Mouse (Mus musculus) hindbrain, embryonic 10.5 days (tissue): ENCODE measurements at regions not wholly inside any gene's neighbourhood (a gene's known extent, or its start where the extent isn't known, plus 50 kb on each side); places are given as distances from the start of the nearest gene placed in this dataset.

Experiments used
- DNase-seq: peaks from one replicate; pipeline ENCODE4 v3.0.0-alpha.2; 2017; ENCODE audit warnings: low spot score
- H3K27ac ChIP-seq: fragments of 300-500 bp; sonication (generic); 2 replicates; pipeline ENCODE4 v1.5.1; 2016; ENCODE audit warnings: mild to moderate bottlenecking, moderate library complexity
- H3K27me3 ChIP-seq: fragments of 300-500 bp; sonication (generic); 2 replicates; pipeline ENCODE4 v1.6.1; 2016; ENCODE audit warnings: mild to moderate bottlenecking; ENCODE audit not compliant: poor library complexity, insufficient read depth, severe bottlenecking
- H3K36me3 ChIP-seq: fragments of 300-500 bp; sonication (generic); 2 replicates; pipeline ENCODE4 v1.6.1; 2016; ENCODE audit warnings: mild to moderate bottlenecking, moderate library complexity
- H3K4me1 ChIP-seq: fragments of 300-500 bp; sonication (generic); replicated peaks from 2 replicates; pipeline ENCODE4 v1.6.1; 2016; ENCODE audit warnings: mild to moderate bottlenecking
- H3K4me3 ChIP-seq: fragments of 300-500 bp; sonication (generic); 2 replicates; pipeline ENCODE4 v1.5.1; 2016; ENCODE audit warnings: mild to moderate bottlenecking, moderate library complexity
- H3K9me3 ChIP-seq: fragments of 300-500 bp; sonication (generic); 2 replicates; pipeline ENCODE4 v1.6.1; 2016; ENCODE audit warnings: mild to moderate bottlenecking, moderate library complexity
- WGBS: fragments of 180-500 bp; shearing (Covaris S2); methylation state at CpG from one replicate; pipeline ENCODE4 v1.1.7; 2016; 5-methylcytosine and 5-hydroxymethylcytosine counted together

DNA sequence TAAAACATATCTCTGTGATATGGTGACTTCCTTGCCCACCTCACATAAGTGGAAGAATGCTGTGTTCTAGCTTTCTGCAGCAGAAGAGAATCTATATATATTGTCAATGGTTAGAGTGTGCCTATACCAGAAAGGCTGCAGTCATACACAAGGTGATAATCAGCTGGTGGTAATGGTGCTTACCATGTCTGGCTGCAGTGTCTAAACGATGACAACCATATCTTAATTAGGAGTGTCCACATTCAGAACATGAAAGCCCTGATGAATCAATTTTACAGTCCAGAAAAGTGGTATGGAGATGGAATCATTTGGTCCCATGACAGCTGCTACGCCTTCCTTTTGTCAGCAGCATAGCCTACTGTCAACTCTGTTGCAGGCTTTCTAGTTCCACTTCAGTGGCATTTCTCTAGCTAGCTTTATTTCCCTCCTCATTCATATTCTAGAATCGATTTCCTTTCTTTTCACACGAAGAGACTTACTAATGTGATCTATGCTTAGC lies 484.2 kb downstream of the Gm21750 start:
- 67% methylated on average over 4 of the region's 4 CpGs for WGBS
- no peaks in the 10 kb centered on the region for H3K27me3 ChIP-seq
- DNase-seq, result no peak
- no peak overlapping the region for H3K4me3 ChIP-seq
- H3K9me3 ChIP-seq, result no peaks in the 10 kb centered on the region
- no peaks in the 10 kb centered on the region for H3K36me3 ChIP-seq
- no peak overlapping the region for H3K27ac ChIP-seq
- no peaks in the 10 kb centered on the region for H3K4me1 ChIP-seq

DNA sequence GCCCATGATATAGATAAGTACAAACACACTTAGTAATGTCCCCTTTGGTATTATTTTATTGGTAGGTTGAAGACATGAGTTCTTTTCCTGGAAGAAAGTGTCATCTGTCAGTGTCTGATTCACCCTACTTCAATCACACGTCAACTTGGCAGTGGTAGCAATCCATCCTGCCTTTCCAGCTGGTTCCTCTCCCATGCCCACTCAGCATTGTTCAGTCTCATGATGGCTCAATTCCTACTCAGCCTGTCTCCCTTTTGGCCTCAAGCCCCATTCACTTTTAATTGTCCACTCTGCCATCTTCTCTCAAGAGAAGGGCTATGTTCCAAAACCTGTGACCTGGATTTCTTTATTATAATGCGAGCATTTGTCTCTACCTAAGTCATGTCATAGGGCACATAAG lies 474.4 kb upstream of the Htr2a start:
- Histone ChIP-seq H3K27ac (no peak overlapping the region), H3K4me1 (no peaks in the 10 kb centered on the region), H3K36me3 (no peaks in the 10 kb centered on the region), H3K9me3 (0 out of 2 replicates have a peak, but pooled peaks cover 3% of the 10 kb centered on the region), H3K27me3 (no peaks in the 10 kb centered on the region), H3K4me3 (no peak overlapping the region)
- 84% methylated on average over 2 of the region's 2 CpGs for WGBS
- no peak for DNase-seq

DNA sequence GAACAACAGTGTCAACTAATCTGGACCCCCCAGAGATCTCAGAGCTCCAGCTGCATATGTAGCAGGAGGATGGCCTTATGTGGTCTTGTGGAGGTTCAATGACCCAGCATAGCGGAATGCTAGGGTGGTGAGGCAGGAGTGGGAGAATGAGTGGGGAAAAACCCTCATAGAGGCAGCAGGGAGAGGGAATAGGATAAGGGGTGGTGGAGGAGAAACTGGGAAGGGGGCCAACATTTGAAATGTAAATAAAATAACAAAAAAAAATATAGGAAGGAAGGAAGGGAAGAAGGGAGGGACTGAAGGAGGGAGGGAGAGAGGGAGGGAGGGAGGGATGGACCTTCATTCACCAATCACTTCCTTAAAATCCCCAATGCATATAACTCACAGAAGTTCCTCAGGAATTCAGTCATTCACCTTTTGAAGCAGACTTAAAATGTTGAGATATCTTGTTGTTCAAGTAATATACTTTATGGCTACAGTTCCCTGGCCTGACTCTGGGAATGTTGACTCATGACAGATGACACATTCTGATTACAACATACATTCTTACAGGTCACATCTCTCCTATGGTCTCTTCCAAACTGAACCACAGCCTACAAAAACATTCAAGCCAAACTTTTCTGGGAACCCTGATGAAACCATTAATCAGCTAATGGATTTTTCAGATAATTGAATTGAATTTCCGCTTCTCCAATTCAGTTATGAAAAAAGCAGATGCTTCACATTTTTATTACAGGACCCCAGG lies 471.3 kb upstream of the Htr2a start:
- no peaks in the 10 kb centered on the region for H3K4me1 ChIP-seq
- 85% methylated on average over 2 of the region's 2 CpGs for WGBS
- H3K9me3 ChIP-seq, result no peaks in the 10 kb centered on the region
- no peaks in the 10 kb centered on the region for H3K27me3 ChIP-seq
- no peak for DNase-seq
- no peak overlapping the region for H3K4me3 ChIP-seq
- no peak overlapping the region for H3K27ac ChIP-seq
- H3K36me3 ChIP-seq, result no peaks in the 10 kb centered on the region

DNA sequence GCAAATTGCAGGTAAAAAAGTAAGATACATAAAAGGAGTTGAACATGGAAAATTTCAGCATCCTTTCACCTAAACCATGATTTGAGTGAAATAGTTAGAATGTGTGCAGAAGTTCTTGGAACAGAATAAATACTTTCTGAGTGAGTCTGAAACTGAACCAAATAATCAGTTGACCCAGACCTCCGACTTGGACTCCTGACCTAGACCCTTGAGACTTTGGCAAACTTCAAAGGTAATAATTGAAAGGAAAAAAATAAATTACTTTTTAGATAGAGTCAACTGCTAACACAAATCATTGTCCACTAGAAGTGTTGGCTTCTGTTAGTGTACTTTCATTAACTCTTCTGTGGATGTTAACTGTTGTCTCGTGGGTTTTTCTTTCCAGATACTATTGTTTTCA lies 460.6 kb upstream of the Htr2a start:
- no peak overlapping the region for H3K4me3 ChIP-seq
- WGBS, result 79% methylated on average over 2 of the region's 2 CpGs
- H3K27ac ChIP-seq, result no peak overlapping the region
- no peaks in the 10 kb centered on the region for H3K9me3 ChIP-seq
- H3K36me3 ChIP-seq, result no peaks in the 10 kb centered on the region
- no peaks in the 10 kb centered on the region for H3K4me1 ChIP-seq
- DNase-seq, result no peak
- H3K27me3 ChIP-seq, result no peaks in the 10 kb centered on the region

DNA sequence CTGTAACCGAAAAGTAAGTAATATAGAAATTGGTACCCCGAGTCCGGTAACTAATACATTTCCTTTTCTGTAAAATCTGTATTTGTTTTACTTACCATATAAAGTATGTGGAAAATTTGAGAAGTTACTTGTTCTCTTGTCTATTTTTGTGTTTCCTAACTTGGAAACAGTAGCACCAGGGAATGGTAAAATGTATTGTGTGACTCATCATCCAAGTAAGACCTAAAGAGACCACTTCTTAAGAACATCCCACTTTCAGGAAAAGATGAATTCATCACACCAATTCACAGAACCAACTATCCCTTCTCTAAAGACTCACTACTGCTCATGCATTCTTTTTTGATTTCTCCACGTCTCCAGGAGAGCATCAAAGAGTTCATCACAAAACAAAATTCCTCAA lies 457.6 kb upstream of the Htr2a start:
- WGBS, result 90% methylated on average over 4 of the region's 4 CpGs
- Histone ChIP-seq H3K27me3 (no peaks in the 10 kb centered on the region), H3K4me3 (no peak overlapping the region), H3K36me3 (no peaks in the 10 kb centered on the region), H3K4me1 (no peaks in the 10 kb centered on the region), H3K27ac (no peak overlapping the region), H3K9me3 (no peaks in the 10 kb centered on the region)
- no peak for DNase-seq

DNA sequence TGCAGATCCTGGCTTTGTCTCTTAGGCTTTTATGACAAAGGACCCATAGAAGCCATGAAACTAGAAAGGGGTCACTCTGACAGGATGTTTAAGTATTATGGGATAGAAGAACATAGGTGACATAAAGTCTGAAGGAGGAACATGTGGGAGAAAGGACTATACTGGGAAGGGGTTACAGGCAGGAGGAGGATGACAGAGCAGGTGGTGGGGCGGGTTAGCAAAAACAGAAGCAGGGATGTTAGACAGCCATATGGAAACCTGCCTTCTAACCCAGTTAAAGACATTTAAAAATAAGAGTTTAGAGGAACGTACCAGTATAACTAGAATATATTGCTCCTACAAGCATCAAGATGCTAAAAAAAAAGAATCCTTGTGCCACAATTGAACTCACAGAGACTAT lies 438.9 kb upstream of the Htr2a start:
- Histone ChIP-seq H3K36me3 (no peaks in the 10 kb centered on the region), H3K9me3 (no peaks in the 10 kb centered on the region), H3K4me1 (no peaks in the 10 kb centered on the region), H3K27ac (no peak overlapping the region), H3K4me3 (no peak overlapping the region), H3K27me3 (no peaks in the 10 kb centered on the region)
- 88% methylated on average over 2 of the region's 2 CpGs for WGBS
- DNase-seq, result no peak

DNA sequence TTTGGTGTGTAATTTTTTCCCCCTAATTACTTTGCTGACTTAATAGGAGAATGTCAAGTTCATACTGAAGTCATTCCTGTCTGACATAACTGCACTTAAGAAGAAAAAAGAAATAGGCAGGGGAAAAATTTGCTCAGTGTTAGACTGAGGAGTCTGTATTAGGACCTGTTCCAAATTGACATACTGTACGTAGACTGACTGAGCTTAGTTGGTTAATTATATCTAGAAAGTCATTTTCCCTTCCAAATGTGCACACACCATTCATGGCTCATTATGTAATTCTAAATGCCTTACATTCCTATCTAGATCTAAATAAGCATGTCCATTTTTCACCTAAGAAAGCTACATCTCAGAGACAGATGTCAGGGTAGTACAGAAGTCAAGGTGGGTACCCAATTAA lies 435.6 kb upstream of the Htr2a start:
- no peak overlapping the region for H3K4me3 ChIP-seq

DNA sequence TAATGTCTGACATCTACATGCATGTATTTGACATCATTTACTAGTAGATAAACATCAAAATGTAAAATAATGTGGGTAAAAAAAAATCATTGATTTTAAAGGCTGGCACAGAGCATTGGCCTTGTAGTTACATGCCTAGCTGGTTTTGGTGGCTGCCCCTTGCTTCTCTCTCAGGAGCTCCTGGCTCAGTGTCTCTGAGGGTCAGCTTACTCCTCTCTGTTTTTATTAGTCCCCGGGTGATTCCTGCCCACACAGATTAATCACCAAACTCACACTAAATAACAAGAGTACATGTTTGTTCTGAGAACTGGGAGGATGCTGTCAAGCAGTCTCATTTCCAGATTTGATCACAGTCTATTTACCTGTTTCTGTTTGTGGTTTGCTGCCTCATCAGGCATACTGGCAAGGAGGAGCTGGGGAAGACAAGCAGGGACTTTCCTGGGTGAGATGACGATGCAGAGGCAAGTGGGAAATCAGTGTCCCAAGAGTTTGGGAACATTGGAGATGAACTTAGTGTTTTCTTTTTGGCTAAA lies 422.7 kb upstream of the Htr2a start:
- H3K9me3 ChIP-seq, result no peaks in the 10 kb centered on the region
- H3K4me3 ChIP-seq, result no peak overlapping the region
- H3K27me3 ChIP-seq, result no peaks in the 10 kb centered on the region
- no peak overlapping the region for H3K27ac ChIP-seq
- H3K4me1 ChIP-seq, result no peaks in the 10 kb centered on the region
- H3K36me3 ChIP-seq, result no peaks in the 10 kb centered on the region
- WGBS, result 84% methylated on average over 2 of the region's 2 CpGs
- DNase-seq, result no peak

More for the DNA sequence above, 435.6 kb upstream of the Htr2a start:
- no peaks in the 10 kb centered on the region for H3K36me3 ChIP-seq
- H3K27ac ChIP-seq, result no peak overlapping the region
- H3K27me3 ChIP-seq, result no peaks in the 10 kb centered on the region
- 94% methylated on average over 1 of the region's 1 CpGs for WGBS
- no peaks in the 10 kb centered on the region for H3K4me1 ChIP-seq
- H3K9me3 ChIP-seq, result no peaks in the 10 kb centered on the region
- no peak for DNase-seq

DNA sequence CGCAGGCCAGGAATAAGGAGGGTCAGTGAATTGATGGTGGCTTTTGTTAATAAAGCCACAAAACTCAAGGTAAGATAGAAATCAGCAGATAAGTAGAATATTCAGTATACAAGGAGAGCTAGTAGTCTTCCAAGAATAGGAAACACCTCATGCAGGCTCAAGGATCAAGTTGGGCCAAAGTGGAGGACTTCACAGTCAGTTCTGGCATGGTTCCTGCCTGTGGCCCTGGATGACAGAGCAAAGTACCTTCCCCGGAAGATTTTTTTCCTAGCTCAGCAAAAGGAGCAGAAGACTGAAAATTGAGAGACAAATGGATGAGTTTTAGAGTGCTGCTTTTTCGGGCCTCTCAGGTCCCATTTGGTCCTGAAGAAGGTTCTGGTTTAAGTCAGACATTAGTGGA lies 420.9 kb upstream of the Htr2a start:
- WGBS, result 89% methylated on average over 3 of the region's 3 CpGs
- H3K4me1 ChIP-seq, result no peaks in the 10 kb centered on the region
- DNase-seq, result no peak
- no peaks in the 10 kb centered on the region for H3K27me3 ChIP-seq
- H3K36me3 ChIP-seq, result no peaks in the 10 kb centered on the region
- no peak overlapping the region for H3K27ac ChIP-seq
- H3K9me3 ChIP-seq, result no peaks in the 10 kb centered on the region
- H3K4me3 ChIP-seq, result no peak overlapping the region

DNA sequence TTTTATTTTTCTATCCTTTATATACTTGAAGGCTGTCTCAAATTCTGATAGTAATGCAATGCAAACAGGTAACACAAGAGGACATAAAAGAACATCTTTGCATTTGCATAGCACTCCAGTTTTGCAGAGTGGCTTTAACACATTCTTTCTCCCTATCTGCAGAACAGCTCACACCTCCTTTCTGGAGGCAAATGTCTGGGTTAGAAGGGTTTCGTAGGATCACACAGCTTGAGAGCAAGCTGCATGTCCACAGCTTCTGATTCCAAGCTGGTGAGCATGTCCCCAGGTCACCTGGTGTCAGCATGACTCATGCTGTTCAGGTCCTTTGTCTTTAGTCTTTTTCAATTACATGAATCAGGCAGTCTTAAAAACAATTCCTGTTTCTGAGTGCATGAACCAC lies 418.5 kb upstream of the Htr2a start:
- 66% methylated on average over 1 of the region's 1 CpGs for WGBS
- Histone ChIP-seq H3K27me3 (no peaks in the 10 kb centered on the region), H3K9me3 (no peaks in the 10 kb centered on the region), H3K4me3 (no peak overlapping the region), H3K36me3 (no peaks in the 10 kb centered on the region), H3K27ac (no peak overlapping the region), H3K4me1 (no peaks in the 10 kb centered on the region)
- DNase-seq, result no peak

DNA sequence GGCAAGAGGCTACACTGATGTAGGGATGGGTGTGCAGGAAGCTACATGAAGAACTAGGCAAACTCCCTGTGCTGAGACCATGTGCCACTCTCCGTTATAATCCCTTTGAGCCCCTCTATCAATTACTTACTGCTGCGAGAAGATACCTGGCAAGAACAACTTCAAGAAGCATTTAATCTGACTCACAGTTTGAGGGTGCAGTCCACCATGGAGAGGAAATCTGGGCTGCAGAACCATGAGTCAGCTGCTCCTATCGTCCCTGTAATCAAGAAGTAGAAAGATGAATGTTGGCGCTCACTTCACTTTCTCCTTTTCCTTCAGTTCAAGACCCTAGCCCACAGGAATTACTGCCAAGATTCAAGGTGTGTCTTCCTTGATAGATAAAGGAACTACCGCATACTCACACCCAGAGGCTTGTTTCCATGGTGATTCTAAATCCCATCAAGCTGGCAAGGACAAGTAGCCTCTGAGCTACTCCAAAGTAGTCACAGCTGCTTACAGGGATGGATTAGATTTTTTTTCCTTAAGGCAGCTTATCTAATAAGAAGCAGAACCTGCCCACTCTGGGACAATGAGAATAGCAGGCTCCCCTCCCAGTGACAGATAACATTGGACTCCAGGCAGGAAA lies 411.0 kb upstream of the Htr2a start:
- DNase-seq, result no peak
- no peaks in the 10 kb centered on the region for H3K36me3 ChIP-seq
- no peak overlapping the region for H3K27ac ChIP-seq
- H3K27me3 ChIP-seq, result no peaks in the 10 kb centered on the region
- no peak overlapping the region for H3K4me3 ChIP-seq
- 83% methylated on average over 5 of the region's 5 CpGs for WGBS
- no peaks in the 10 kb centered on the region for H3K9me3 ChIP-seq
- H3K4me1 ChIP-seq, result no peaks in the 10 kb centered on the region

DNA sequence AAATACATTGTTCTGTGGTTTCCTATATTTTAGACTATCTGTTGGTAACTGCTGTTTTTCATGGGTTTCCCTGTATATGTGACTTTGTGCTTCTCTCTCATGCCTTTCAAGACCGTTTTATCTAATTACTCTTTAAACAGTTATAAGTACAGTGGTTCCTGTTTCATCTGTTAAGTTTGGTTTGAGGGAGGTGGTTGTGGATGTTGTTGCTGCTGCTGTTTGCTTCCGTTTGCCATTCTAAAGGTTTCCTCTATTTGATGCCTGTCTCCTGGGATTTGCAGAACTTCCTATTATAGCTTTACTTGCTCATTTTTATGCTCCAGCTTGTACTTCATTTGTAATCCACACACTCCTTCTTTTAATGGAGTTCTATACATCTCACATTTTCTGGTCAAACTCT lies 400.4 kb upstream of the Htr2a start:
- DNase-seq, result no peak
- Histone ChIP-seq H3K36me3 (no peaks in the 10 kb centered on the region), H3K9me3 (no peaks in the 10 kb centered on the region), H3K4me1 (no peaks in the 10 kb centered on the region), H3K27me3 (no peaks in the 10 kb centered on the region), H3K4me3 (no peak overlapping the region), H3K27ac (no peak overlapping the region)
- 72% methylated on average over 2 of the region's 2 CpGs for WGBS

DNA sequence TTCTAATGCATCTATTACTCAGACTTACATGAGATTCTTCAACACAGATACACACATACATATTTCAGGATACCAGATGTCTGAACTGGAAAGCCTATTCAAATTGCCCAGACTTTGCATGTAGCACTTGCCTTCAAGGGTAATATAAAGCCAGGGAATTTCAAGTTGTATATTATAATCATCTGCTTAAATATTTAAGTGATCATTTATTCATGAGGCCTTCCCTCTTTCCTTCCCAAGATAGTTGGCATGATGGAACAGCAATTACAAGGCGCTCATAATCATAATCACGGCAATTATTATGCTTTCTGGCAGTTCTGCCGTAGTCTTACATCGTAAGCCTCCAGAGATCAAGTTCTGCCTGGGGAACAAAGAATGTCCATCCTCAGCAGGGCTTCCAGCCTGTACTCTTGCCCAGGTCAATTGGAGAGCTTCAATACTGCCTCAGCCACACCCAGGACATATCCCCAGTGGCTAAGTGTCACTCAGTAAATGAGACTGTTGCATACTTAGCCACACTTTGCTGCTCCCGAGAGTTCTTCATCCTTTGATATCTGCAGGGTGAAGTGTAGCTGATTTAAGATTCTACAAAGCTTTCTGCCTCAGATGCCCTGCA lies 391.3 kb upstream of the Htr2a start:
- Histone ChIP-seq H3K4me3 (no peak overlapping the region), H3K27me3 (no peaks in the 10 kb centered on the region), H3K4me1 (no peaks in the 10 kb centered on the region), H3K27ac (no peak overlapping the region), H3K36me3 (no peaks in the 10 kb centered on the region), H3K9me3 (no peaks in the 10 kb centered on the region)
- DNase-seq, result no peak
- 80% methylated on average over 5 of the region's 5 CpGs for WGBS
